Mouse (Mus musculus) liver, embryonic 11.5 days (tissue): ENCODE results near the gene Gm28308. TPM values are rescaled to one million over a fixed set of nuclear protein-coding genes. Genes with fewer than 3 reads are reported as not detected.
A peak's percentile ranks its signal among the peaks of the same experiment; 100 is the strongest.

Source experiments
- ATAC-seq: fragments of 200-750 bp; cut with Nextera tagmentation; replicated peaks from 2 replicates; pipeline ENCODE4 v1.8.0; 2017; ENCODE audit warnings: moderate number of reproducible peaks, mild to moderate bottlenecking, moderate TSS enrichment, moderate library complexity; ENCODE audit not compliant: low FRiP score
- DNase-seq: peaks from one replicate; pipeline ENCODE4 v3.0.0-alpha.2; 2017; ENCODE audit warnings: low spot score
- H3K27ac ChIP-seq: fragments of 300-500 bp; sonication (generic); 2 replicates; pipeline ENCODE4 v1.5.1; 2014; ENCODE audit warnings: mild to moderate bottlenecking, low read depth, low read length, control low read depth
- H3K27me3 ChIP-seq: fragments of 300-500 bp; sonication (generic); replicated peaks from 2 replicates; pipeline ENCODE4 v1.6.1; 2014; ENCODE audit warnings: low read length, mixed read lengths; ENCODE audit not compliant: control insufficient read depth, insufficient read depth
- H3K36me3 ChIP-seq: fragments of 300-500 bp; sonication (generic); 2 replicates; pipeline ENCODE4 v1.6.1; 2014; ENCODE audit warnings: mild to moderate bottlenecking, low read length, moderate library complexity, mixed read lengths; ENCODE audit not compliant: control insufficient read depth, insufficient read depth
- H3K4me1 ChIP-seq: fragments of 300-500 bp; sonication (generic); replicated peaks from 2 replicates; pipeline ENCODE4 v1.6.1; 2014; ENCODE audit warnings: low read length, mixed read lengths; ENCODE audit not compliant: control insufficient read depth, insufficient read depth
- H3K4me2 ChIP-seq: fragments of 300-500 bp; sonication (generic); 2 replicates; pipeline ENCODE4 v1.6.1; 2014; ENCODE audit warnings: mild to moderate bottlenecking, control low read depth, moderate library complexity
- H3K4me3 ChIP-seq: fragments of 300-500 bp; sonication (generic); 2 replicates; pipeline ENCODE4 v1.5.1; 2014; ENCODE audit warnings: low read depth, low read length, control low read depth
- H3K9ac ChIP-seq: fragments of 300-500 bp; sonication (generic); 2 replicates; pipeline ENCODE4 v1.6.1; 2014; ENCODE audit warnings: low read depth, low read length, control low read depth
- H3K9me3 ChIP-seq: fragments of 300-500 bp; sonication (generic); 2 replicates; pipeline ENCODE4 v1.6.1; 2016; ENCODE audit warnings: low read length, inconsistent platforms, mixed read lengths; ENCODE audit not compliant: control insufficient read depth
- WGBS: fragments of 180-500 bp; shearing (Covaris S2); extraction: QIAGEN DNeasy Blood & Tissue Kit; methylation state at CpG from one replicate; pipeline ENCODE4 v1.1.7; 2014; 5-methylcytosine and 5-hydroxymethylcytosine counted together
- polyA plus RNA-seq: library from polyadenylated mRNA; unstranded; fragments of >200 nt; fragmentation: Nextera tagmentation; extraction: Ambion mirVana; gene quantifications from 2 replicates; pipeline ENCODE4 v1.2.1, GENCODE M21; 2014

Gene Gm28308
- polyA plus RNA-seq, 1 experiment from 2014 or later: not detected

DNA sequence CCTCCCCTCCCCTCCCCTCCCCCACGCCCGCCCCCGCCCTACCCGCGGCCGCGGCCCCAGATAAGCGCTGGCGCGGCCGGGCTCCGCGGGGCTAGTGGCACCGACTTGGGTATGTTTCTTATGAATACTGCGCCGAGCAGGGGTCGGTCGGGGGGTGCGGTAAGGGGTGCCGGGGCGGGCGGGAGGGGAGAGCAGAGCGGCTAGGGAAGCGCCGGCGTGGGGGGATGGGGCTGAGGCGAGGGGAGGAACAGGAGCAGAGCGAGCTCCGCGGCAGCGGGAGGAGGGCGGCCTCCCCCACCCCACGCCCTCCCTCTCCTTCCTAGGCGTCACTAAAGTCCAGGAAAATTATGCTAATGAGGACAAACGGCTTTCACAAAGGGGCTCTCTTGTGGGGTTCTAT lies 37.3 kb downstream of the Gm28308 start:
- Histone ChIP-seq H3K4me3 (peak overlapping the region; percentile 46), H3K27ac (peak overlapping the region; percentile 84), H3K27me3 (peaks cover 99% of the 10 kb centered on the region), H3K9ac (peak overlapping the region; percentile 68; the same call in 1 of the 2 replicates), H3K9me3 (no peaks in the 10 kb centered on the region), H3K4me2 (peak overlapping the region; percentile 64), H3K4me1 (peaks cover 5% of the 10 kb centered on the region; the same call in 1 of the 2 replicates), H3K36me3 (no peaks in the 10 kb centered on the region)
- ATAC-seq (no peak; the same call in 1 of the 2 replicates), DNase-seq (peak; percentile 60)
- 0% methylated on average over 9 of the region's 35 CpGs for WGBS

DNA sequence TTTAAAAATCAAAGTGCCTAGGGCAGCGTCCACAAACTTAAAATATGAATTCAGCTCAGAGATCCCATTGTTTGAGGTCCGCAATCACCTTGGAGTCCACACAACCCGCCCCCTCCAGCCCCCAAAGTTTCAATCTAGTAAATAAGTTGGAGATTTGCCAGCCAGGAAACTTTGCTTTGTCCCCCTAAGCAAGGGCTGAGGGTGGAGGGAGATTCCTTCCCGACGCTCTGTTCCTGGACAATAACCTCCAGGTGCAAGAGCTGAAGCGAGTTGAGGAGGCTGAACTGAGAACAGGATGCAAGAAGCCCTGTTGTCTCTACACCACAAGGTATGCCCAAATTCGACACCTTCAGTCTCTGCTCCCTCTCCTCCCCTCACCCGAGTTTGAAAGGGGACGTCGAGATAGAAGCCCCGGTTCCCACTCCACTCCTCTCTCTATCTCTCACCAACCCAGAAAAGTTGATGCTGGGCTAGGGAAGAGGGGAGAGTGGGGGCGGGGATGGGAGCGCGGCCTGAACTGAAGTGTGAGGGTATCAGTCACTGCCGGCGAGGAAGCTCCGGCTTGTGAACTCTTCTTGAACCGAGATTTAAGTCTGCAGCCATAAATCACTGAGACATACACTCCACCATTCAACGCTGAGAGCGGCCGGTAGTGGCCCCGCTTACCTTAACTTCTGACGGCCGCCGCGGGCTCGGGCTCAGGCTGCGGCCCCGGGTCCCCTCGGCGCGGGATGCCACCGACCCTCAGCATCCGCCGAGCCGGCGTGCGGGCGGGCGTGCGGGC lies 38.0 kb downstream of the Gm28308 start:
- Histone ChIP-seq H3K4me3 (peak overlapping the region; percentile 46), H3K4me1 (peaks cover 8% of the 10 kb centered on the region), H3K4me2 (peak overlapping the region; percentile 64), H3K27me3 (peaks cover 99% of the 10 kb centered on the region), H3K36me3 (no peaks in the 10 kb centered on the region), H3K27ac (peak overlapping the region; percentile 84), H3K9ac (peak overlapping the region; percentile 68), H3K9me3 (no peaks in the 10 kb centered on the region)
- DNase-seq: peak; percentile 69
- no peak for ATAC-seq
- 1% methylated on average over 41 of the region's 41 CpGs for WGBS

DNA sequence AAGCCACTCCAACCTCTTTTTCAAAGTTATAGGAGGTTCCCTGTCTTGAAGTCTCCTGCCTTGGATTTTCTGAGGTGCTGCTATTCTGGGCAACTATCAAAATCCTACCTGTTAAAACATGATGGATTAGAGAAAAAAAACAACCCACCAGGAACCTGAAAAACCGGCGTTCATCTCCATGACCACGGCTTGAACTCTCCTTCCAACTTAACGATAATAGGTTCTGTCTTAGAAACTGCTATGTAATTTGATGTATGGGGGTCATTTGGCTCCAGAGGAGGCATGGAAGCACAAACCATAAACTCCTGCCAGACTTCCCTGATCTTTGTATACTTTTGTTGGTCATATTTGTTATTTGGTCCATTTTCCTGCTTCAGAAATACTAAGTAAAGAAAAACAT lies 39.5 kb downstream of the Gm28308 start:
- H3K9ac ChIP-seq: no peak overlapping the region
- no peaks in the 10 kb centered on the region for H3K9me3 ChIP-seq
- WGBS: 3% methylated on average over 4 of the region's 4 CpGs
- H3K27me3 ChIP-seq: peaks cover 97% of the 10 kb centered on the region
- H3K4me3 ChIP-seq: peak overlapping the region; percentile 17; the same call in 1 of the 2 replicates
- no peaks in the 10 kb centered on the region for H3K36me3 ChIP-seq
- no peak for ATAC-seq
- H3K4me2 ChIP-seq: peak overlapping the region; percentile 58
- H3K27ac ChIP-seq: peak overlapping the region; percentile 62; the same call in 1 of the 2 replicates
- H3K4me1 ChIP-seq: peaks cover 16% of the 10 kb centered on the region
- peak; percentile 28 for DNase-seq

DNA sequence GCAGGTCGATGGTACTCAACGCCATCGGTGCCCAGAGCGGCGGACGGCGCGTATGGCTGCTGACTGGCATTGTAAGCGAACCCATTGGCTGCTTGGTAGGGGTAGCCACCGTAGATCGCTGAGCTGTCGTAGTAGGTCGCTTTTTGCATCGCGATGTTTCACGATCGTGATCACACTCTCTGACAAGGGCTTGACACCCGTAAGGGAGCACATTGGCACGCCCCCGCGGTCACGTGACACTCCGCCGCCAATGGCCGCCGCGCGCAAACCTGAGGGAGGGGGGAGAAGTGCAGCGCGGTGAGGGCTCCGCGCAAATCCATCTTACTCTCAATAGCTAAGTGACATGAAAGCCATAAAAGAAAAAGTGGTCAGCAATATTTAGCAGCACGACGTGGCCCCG lies 40.6 kb downstream of the Gm28308 start:
- peaks cover 97% of the 10 kb centered on the region for H3K27me3 ChIP-seq
- H3K4me3 ChIP-seq: peak overlapping the region; percentile 36
- H3K4me1 ChIP-seq: peaks cover 17% of the 10 kb centered on the region
- no peaks in the 10 kb centered on the region for H3K9me3 ChIP-seq
- H3K36me3 ChIP-seq: no peaks in the 10 kb centered on the region
- WGBS: 1% methylated on average over 35 of the region's 35 CpGs
- H3K27ac ChIP-seq: peak overlapping the region; percentile 74
- DNase-seq: peak; percentile 87
- ATAC-seq: 0 out of 2 replicates have a peak, but pooled peaks have one; percentile 46
- peak overlapping the region; percentile 44 for H3K9ac ChIP-seq
- H3K4me2 ChIP-seq: peak overlapping the region; percentile 58

DNA sequence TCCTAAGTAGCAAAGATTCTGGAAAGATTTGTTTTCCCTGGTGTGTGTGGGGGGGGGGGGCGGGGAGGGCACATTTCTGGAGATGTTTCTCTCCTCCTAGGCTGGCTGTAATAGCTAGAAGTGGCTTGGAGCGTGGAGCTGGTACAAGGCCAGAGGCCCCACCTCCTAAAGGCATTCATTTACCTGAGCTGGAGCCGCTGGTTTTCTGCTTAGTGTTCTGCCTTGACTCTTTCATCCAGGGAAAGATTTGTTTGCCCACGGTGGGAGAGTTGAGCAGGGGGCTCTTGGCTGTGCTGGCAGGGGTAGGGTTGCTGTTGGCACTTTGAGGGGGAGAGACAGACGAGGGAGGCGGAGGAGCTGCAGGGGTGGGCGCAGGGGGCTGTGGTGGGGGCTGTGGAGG lies 41.2 kb downstream of the Gm28308 start:
- WGBS: 19% methylated on average over 7 of the region's 7 CpGs

DNA sequence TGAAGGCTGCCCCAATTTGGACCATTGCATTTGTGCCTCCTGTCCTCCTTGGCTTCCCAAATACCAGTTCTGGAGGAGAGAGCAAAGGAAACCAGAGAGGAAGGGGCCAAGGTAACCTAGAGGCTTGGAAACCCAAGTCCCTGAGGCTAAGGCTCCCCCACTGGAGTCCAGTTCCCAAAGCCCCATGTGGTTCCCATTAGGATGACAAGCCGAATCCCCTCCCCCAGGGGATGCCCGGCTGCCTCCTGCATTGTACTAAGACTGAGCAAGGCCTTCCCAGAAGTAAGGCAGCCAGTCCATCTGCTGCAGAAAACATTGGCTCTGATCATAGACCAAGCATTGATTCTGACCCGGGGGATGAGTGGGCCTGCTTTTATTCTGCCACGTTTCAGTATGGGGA lies 41.8 kb downstream of the Gm28308 start:
- H3K27ac ChIP-seq: peak overlapping the region; percentile 61

More for the DNA sequence above, 41.2 kb downstream of the Gm28308 start:
- Histone ChIP-seq H3K27ac (peak overlapping the region; percentile 74), H3K36me3 (no peaks in the 10 kb centered on the region), H3K27me3 (peaks cover 97% of the 10 kb centered on the region), H3K9ac (peak overlapping the region; percentile 44; the same call in 1 of the 2 replicates), H3K4me2 (peak overlapping the region; percentile 58), H3K4me1 (peaks cover 17% of the 10 kb centered on the region), H3K9me3 (no peaks in the 10 kb centered on the region), H3K4me3 (peak overlapping the region; percentile 36)
- no peak for ATAC-seq
- DNase-seq: peak; percentile 40

DNA sequence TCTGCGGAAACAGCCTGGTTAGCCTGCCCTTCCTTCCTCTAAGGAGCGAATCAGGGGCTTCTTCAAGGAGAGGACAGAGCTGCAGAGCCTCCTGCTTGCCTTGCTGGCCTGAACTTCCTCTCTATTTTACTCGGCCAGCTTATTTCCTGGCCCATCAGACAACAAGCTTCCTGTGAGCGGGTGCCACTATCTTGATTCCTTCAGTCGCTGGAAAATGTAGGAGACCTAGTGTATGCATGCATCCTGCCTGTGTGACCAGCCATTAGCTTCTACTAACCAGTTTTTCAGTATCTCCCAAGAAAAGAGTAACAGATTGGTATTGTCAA lies 42.3 kb downstream of the Gm28308 start:
- no peak for DNase-seq
- no peak overlapping the region for H3K9ac ChIP-seq
- peak; percentile 51; the same call in 1 of the 2 replicates for ATAC-seq
- H3K9me3 ChIP-seq: no peaks in the 10 kb centered on the region
- peak overlapping the region; percentile 61 for H3K27ac ChIP-seq
- no peak overlapping the region; the same call in 1 of the 2 replicates for H3K4me2 ChIP-seq
- 5% methylated on average over 5 of the region's 5 CpGs for WGBS
- peaks cover 17% of the 10 kb centered on the region for H3K4me1 ChIP-seq
- H3K36me3 ChIP-seq: no peaks in the 10 kb centered on the region
- H3K27me3 ChIP-seq: peaks cover 97% of the 10 kb centered on the region
- no peak overlapping the region for H3K4me3 ChIP-seq

More for the DNA sequence above, 41.8 kb downstream of the Gm28308 start:
- no peak overlapping the region for H3K4me2 ChIP-seq
- no peak overlapping the region for H3K9ac ChIP-seq
- no peaks in the 10 kb centered on the region for H3K9me3 ChIP-seq
- H3K4me1 ChIP-seq: peaks cover 17% of the 10 kb centered on the region
- DNase-seq: peak; percentile 31
- H3K36me3 ChIP-seq: no peaks in the 10 kb centered on the region
- H3K27me3 ChIP-seq: peaks cover 97% of the 10 kb centered on the region
- WGBS: 13% methylated on average over 4 of the region's 4 CpGs
- ATAC-seq: no peak
- H3K4me3 ChIP-seq: no peak overlapping the region

DNA sequence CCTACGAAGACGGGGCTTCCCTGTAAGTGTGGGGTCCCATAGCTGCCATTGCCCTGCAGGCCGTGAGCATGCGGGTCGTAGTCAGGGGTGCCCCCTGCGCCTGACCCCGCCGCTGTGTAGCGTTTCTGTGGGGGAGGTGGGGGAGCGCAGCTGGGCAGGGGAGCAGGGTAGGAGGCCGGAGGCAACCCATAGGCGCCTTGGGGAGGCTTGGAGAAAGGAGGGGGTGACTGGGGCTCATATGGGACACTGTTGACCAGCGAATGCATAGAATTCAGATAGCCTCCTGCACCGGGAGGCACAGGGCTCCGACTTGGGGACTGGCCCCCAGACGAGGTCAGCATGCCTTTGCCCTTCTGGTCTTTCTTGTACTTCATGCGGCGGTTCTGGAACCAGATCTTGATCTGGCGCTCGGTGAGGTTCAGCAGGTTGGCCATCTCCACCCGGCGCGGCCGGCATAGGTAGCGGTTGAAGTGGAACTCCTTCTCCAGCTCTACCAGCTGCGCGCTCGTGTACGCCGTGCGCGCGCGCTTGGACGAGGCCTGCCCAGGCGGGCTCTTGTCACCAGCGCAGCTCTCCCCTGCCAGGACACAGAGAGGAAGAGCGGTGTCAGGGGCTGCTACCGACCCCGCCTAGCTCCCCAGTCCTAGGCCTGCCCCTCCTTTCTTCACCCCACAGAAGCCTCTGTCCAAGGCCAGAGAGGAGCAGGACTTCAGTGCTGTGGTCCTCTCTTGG lies 42.8 kb downstream of the Gm28308 start:
- DNase-seq (peak; percentile 56), ATAC-seq (peak; percentile 41)
- H3K4me2 ChIP-seq: peak overlapping the region; percentile 47
- peak overlapping the region; percentile 47; the same call in 1 of the 2 replicates for H3K9ac ChIP-seq
- WGBS: 4% methylated on average over 40 of the region's 40 CpGs
- no peaks in the 10 kb centered on the region for H3K9me3 ChIP-seq
- H3K4me1 ChIP-seq: peaks cover 17% of the 10 kb centered on the region
- H3K4me3 ChIP-seq: no peak overlapping the region
- no peaks in the 10 kb centered on the region for H3K36me3 ChIP-seq
- H3K27me3 ChIP-seq: peaks cover 97% of the 10 kb centered on the region
- H3K27ac ChIP-seq: peak overlapping the region; percentile 61
